Mouse (Mus musculus) E14TG2a.4 (cell line): ENCODE measurements at regions not wholly inside any gene's neighbourhood (a gene's known extent, or its start where the extent isn't known, plus 50 kb on each side); places are given as distances from the start of the nearest gene placed in this dataset.

ENCODE experiments used
- CTCF ChIP-seq: conservative IDR thresholded peaks from 2 replicates; pipeline ENCODE4 v1.5.1; 2014; ENCODE audit warnings: low read length
- NANOG ChIP-seq: IDR thresholded peaks from 2 replicates; pipeline ENCODE4 v1.6.1; 2014; ENCODE audit warnings: borderline replicate concordance, low read length, mixed read lengths
- POU5F1 ChIP-seq: IDR thresholded peaks from 2 replicates; pipeline ENCODE4 v1.6.1; 2014; ENCODE audit warnings: low read length, borderline replicate concordance

GRCm38 (mm10) chr17:60934223-60934622 lies 1921.1 kb upstream of the Nudt12 start:
- TF ChIP-seq CTCF, result no peak
- no peak for TF ChIP-seq POU5F1
- no peak for TF ChIP-seq NANOG
